Mouse (Mus musculus): ENCODE data around the gene Gmds. TPM values are rescaled to one million over a fixed set of nuclear protein-coding genes. Genes with fewer than 3 reads are reported as not detected.
A peak's percentile ranks its signal among the peaks of the same experiment; 100 is the strongest.

Gmds gene
- polyA plus RNA-seq, 1 experiment from 2014 or later, result 27.7 TPM

DNA sequence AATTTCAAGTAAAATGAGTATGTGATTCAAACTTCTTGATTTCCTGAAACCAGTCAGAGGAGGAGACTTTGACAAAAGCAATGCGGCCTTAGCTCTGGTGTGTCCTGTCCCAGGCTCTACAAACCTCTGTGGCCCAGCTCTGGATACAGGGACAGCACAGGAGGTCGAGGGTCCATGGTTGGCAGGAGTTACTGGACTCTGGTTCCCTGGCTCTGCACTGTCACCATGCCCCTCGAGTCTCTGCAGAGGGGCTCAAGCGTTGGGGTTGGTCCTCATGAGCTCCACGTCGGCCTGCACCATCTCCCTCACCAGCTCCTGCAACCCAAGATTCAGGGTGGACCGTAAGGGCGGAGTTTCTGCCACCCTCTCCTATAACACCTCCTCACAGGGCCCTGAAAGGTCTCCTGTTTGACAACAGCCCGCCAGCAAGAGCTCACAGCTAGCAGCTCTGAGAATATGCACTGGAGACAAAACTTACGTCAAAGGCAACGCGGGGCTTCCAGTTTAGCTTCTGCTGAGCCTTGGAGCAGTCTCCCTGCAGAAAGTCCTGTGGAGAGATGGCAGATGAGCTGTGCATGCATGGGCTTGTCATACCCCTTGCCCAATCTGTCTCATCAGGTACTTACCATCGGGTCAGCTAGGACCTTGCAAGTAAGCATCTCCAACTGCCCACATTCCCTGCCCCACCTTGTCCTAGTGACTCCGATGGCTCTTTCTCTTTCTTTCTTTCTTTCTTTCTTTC, 518.7 kb downstream of the Gmds start:
- DNase-seq (ENCODE audit: low spot score), result no peak

DNA sequence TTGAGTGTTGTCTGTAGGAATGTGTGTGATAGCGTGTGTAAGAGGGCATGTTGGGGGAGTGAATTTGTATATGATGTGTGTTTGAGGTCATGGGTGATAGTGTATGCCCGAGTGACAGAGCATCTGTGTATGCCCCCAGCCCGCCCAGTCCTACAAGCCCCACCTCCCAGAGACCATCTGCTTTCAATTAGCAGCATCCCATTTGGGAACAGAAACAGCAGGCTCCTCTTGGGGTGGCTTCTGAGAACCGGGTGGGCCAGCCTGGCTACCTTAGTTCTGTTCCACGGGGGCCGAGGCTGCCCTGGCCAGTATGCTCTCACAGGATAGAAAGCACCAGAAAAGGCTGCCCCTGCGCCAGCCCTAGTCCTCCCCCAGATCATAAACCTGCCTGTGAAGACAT, 520.2 kb downstream of the Gmds start:
- no peak for DNase-seq (ENCODE audit: low spot score)

DNA sequence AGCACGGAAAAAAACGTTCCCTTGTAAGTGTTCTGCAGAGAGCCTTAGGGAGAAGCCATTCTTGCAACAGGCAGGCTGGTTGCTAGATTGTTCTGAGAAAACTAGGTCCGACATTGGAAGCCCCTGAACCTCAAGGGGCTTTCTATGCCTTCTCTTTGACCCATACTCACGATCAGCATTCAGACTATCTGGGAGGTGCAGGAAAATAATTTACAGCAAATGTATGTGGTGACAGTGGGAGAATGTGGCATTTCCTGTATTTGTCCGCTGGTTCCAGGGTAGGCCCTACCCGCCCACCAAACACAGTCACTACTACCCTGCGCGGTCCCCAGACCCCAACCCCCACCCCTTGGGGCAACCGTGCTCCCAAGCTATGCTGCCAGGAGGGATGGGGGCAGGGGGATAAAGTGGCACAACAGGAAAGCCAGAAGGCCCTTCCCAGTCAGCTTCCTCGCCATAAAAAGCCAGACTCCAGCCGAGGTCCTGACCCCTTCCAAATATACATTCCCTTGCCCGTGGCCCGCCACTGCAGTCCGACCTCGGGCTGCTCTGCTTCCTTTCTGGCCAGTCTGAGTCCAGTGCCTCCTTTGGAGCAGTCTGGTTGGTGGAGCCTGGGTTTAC, 523.0 kb downstream of the Gmds start:
- no peak for DNase-seq (ENCODE audit: low spot score)

DNA sequence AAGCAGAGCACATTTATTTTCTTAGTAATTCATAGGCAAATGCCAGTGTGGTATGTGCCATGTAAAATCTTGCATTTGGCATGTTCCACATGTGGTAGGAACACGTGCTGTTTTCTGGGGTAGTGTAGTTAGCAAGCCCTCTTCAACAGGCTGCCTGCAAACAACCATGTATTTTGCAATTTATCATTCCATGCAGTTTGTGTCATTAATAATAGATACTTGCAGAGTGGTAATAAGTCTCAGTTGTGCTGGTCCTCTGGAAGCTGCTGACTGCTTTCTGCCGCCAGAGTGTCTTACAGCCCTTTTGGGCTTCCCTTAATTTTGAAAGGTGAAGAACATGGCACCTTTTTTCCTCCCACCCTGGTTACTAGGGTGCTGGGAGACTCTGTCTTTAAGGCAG, 525.8 kb downstream of the Gmds start:
- DNase-seq (ENCODE audit: low spot score), result no peak

DNA sequence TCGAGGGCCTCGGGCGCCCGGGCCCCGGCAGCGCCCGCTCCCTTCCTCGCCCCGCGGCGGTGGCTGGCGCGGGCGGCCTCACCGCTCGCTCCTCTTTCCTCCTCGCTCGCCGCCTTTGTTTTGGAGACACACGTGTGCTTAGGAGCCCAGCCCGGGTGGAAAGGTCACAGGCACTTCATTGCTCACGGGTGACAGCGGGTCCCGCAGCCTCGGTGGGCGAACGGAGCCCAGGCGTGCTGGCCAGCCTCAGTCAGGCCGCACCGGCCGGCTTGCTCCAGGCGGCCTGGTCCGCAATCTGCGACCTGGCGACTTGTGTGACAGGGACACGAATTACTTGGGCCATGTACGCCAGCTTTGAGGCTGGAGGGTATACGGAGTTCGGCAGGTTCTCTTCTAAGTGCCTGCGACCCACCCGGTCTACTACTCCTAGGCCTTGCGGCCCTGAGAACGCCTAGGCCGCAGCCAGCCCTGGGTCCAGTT, 527.0 kb downstream of the Gmds start:
- DNase-seq (ENCODE audit: low spot score), result no peak

DNA sequence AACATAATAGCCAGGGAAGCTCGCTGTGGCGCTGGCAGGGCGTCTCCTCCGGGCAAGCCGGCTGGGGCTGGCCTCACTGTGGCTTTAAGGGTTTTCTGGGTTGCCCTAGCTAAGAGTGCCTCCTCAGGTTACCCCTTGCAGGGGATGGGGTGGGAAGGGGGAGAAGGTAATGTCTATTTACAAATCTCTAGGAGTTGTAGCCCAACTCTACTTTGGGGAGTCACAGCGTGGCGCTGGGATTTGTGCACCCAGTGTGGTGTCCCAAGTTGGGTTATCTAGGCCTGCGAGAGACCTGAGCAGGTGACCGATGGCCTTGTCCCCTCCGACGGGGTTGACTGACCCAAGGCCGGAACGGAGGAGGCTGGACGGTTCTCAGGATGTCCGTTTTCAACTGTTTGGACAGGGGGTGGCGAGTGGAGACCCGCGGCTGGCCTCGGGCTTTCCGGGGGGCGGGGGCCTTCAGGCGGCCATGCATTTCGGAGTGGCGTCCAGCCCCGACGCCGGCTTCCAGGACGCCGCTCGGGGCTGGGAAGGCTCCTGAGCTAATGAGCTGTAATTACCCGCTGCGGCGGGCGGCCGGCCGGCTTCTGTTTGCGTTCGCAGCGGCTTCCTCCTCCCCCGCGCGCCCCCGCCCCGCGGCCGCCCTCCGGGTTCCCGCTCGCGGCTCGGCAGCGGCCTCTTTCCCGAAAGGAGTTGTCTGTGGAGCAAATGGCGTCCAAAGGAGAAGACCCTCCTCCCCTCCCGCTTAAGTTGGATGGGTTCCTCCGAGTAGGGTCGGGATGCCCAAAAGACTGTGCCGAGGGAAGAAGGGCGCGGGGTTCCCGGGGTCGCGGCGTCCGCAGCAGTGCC, 527.6 kb downstream of the Gmds start:
- peak; percentile 6 for DNase-seq (ENCODE audit: low spot score)

DNA sequence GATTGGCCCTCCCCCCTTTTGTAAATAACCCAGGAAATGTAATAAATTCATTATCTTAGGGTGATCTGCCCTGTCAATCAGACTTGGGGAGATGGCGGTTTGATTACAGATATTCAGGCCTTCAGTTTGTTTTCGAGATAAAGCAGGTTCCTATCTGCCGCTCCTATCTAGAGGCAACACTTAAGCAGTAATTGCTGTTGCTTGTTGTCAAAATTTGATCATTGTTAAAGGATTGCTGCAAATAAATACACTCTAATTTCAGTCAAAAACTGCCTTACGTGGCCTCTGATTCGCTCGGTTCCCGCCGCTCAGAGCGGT, 528.2 kb downstream of the Gmds start:
- no peak for DNase-seq (ENCODE audit: low spot score)

DNA sequence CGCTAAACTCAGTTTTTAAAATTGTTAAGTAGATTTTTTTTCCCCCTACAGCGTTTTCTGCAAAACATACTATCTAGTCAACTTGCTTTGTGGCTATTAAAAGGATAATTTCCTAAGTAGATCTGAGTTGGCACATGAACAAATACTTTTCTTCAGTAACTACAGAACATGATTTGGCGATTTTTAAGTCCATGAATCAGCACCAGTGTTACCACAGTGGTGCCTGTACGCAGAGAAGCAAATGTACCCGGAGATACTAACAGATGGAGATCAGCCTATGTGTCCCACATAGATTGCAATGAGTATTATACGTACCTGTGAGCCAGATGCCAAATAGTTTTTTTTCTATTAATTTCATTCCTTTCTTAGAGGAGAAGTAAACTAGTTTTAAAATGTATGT, 528.8 kb downstream of the Gmds start:
- peak; percentile 8 for DNase-seq (ENCODE audit: low spot score)

DNA sequence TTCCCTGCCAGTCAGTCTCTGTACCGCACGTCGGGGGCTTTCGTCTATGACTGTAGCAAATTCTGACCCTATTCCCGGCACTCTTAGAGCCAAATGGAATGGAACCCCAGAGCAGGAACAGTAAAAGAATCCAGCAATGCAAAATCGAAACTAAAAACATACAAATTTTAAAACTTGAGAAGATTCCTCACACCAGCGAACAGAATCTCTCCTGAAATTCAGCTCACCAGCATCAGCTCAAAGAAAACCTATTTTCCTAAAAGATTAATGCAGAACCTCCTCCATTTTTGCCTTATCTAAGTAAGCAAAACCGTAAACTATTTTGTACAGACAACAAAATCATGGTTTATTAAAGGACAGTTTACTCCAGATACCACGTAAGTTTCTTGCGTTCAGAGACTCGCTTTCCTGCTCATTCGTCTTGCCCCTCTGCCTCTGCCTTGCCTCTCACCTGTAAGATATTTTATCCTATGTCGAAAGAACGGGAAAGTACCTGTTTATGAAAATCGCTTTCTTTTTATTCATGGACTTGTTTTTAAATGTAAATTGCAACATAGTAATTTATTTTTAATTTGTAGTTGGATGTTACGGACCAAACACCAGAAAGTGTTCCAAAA, 529.6 kb downstream of the Gmds start:
- DNase-seq (ENCODE audit: low spot score), result no peak

DNA sequence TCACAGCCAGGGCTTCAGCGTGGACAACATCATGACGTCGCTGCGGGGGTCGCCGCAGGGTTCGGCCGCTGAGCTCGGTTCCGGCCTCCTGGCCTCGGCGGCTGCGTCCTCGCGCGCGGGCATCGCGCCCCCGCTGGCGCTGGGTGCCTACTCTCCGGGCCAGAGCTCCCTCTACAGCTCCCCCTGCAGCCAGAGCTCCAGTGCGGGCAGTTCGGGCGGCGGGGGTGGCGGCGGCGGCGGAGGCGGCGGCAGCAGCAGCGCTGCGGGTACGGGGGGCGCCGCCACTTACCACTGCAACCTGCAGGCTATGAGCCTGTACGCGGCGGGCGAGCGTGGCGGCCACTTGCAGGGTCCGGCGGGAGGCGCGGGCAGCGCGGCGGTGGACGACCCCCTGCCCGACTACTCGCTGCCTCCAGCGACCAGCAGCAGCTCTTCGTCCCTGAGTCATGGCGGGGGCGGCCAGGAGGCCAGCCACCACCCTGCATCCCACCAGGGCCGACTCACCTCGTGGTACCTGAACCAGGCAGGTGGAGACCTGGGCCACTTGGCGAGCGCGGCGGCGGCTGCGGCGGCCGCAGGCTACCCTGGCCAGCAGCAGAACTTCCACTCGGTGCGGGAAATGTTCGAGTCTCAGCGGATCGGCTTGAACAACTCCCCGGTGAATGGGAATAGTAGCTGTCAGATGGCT, 530.3 kb downstream of the Gmds start:
- peak; percentile 13 for DNase-seq (ENCODE audit: low spot score)

DNA sequence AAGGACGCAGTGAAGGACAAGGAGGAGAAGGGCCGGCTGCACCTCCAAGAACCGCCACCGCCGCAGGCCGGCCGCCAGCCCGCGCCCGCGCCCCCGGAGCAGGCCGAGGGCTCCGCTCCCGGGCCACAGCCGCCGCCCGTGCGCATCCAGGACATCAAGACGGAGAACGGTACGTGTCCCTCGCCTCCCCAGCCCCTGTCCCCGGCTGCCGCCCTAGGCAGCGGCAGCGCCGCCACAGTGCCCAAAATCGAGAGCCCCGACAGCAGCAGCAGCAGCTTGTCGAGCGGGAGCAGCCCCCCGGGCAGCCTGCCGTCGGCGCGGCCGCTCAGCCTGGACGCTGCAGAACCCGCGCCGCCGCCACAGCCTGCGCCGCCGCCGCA, 530.8 kb downstream of the Gmds start:
- DNase-seq (ENCODE audit: low spot score), result no peak

DNA sequence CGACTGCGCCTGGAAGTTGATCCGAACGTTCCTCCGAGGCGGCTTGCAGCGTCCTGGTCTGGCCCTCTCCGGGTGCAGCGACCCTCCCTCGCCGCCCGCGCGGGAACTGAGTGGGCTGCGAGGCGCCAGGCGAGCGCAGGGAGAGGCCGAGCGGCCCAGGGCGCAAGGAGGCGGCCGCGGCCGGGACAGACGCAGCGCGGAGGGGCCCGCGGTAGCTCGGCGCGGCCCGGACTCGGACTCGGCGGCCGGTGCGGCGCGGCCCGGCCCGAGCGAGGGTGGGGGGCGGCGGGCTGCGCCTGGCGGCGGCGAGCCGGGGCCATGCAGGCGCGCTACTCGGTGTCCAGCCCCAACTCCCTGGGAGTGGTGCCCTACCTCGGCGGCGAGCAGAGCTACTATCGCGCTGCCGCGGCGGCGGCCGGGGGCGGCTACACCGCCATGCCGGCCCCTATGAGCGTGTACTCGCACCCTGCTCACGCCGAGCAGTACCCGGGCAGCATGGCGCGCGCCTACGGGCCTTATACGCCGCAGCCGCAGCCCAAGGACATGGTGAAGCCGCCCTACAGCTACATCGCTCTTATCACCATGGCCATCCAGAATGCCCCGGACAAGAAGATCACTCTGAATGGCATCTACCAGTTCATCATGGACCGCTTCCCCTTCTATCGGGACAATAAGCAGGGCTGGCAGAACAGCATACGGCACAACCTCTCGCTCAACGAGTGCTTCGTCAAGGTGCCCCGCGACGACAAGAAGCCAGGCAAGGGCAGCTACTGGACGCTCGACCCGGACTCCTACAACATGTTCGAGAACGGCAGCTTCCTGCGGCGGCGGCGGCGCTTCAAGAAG, 531.4 kb downstream of the Gmds start:
- DNase-seq (ENCODE audit: low spot score), result no peak

DNA sequence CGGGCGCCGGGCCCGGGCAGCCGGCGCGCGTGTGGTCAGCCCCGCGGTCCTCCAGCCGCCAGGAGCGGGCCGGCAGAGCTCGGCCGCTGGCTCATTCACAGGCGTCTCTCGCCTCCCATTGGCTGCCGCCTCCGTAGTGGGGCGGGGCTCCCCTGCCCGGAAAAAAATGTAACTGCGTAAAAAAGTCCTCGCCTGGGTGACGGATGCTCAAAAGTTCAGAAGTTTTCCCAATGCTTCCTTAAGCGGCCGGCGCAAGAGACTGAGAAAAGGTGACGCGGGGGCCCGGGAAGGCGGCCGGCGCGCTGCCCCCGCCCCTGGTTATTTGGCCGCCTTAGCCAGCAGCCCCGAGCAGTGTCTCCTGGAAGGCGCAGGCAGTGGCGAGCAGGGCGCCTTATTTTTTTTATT, 532.1 kb downstream of the Gmds start, which contains the start of gene Foxc1:
Gene Foxc1 (plus strand): TSS at position 206 of the 405 bp plus-strand sequence.
- peak; percentile 25 for DNase-seq (ENCODE audit: low spot score)

DNA sequence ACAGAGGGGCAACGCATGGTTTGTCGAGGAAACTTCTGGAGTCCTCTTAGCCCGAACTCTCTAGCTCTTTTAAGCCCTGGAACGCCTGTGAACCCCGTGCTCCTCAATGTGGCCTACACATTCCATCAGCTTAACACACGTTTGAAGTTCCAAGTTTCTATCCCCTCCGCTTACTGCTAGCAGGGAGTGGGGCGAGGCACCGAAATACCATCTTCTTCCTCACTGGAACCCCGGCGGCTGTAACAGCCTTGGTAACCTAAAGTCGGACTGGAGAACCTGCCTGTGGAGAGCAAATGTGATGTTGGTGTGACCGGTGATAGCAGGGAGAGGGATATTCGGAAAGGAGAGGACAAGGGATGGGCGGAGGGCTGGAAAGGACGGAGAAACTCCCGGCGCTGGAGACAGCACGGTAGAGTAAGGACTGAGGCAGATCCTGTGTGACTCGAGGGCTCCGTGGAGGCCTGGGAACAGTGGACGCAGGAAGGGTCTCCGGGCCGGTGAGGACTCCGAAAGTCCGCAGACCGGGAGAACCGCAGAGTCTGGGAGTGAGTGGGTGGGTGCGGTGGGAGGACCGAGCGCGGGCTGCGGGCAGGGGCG, 532.6 kb downstream of the Gmds start:
- no peak for DNase-seq (ENCODE audit: low spot score)

DNA sequence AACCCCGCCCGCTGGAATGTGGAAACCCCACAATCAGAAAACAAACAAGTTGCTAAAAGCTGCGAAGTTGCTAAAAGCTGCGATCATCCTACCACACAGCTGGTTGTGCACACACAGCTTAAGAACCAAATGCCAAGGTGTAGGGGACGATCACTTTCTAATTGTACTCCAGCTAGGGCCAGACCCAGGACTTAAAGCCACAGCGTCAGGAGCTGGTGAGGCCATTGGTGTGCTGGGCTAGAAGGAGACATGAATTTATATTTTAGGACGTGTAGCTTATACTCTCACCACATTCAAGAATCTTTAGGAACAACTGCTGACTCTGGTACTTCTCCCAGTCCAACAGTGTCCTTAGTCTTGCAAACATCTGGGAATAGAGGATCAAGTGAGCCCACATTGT, 534.0 kb downstream of the Gmds start:
- no peak for DNase-seq (ENCODE audit: low spot score)

DNA sequence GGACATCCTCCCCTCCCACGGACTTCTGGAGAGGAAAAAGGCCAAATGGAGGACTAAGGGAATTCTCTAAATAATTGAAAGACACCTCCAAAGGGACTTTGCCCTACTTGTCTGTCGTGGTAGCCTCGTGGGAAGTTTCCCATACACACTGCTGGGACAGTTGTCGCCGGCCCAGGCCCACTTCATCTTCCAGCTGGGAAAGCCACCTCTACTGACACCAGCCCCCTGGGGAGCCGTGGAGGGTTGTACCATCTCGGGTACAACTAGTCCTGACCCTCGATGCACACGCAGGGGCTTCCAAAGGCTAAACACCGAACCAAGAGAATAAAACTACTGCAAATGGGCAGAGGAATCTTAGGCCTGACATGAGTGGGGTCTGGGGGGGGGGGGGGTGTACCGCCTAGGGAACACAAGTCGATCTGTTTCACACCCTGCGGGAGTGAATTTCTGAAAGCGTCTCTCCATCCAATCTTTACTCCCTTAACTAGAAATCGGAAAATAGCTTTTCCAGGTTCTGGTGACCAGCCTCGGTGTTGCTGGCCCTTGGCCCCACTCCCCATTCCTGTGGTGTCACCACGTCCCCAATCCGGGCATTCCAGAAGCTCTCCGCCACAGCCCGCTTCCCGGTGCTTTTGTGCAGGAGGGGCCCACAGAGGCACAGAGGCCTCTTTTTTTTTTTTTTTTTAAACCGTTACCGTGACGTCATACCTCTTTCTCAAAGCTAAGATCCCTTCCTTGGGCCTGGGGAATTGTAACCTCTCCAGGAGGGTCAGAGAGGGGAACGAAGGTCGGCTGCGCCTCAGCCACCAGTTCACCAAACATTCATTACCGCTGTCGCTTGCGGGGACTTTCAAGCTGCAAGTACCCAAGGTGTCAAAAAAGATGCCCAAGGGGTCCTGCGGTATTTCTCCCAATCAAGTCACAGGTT, 535.1 kb downstream of the Gmds start:
- DNase-seq (ENCODE audit: low spot score), result no peak

DNA sequence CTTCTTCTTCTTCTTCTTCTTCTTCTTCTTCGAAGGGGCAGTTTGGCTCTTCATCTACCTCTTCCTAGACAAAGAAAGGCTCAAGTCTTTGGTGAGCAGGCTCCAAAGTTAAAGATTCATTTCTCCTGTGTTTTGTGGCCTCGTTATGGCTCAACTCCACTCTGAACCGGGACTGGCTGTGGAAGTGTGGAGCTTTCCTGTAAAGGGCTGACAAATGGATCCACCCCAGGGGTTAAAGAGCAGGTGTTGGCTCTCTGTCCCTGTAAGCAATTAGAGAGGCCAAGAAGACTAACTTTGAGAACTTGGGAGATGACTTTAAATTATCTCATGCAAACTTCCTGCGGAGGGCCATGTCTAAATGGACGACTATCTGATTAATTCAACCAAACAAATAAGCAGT, 536.1 kb downstream of the Gmds start:
- DNase-seq (ENCODE audit: low spot score), result no peak

DNA sequence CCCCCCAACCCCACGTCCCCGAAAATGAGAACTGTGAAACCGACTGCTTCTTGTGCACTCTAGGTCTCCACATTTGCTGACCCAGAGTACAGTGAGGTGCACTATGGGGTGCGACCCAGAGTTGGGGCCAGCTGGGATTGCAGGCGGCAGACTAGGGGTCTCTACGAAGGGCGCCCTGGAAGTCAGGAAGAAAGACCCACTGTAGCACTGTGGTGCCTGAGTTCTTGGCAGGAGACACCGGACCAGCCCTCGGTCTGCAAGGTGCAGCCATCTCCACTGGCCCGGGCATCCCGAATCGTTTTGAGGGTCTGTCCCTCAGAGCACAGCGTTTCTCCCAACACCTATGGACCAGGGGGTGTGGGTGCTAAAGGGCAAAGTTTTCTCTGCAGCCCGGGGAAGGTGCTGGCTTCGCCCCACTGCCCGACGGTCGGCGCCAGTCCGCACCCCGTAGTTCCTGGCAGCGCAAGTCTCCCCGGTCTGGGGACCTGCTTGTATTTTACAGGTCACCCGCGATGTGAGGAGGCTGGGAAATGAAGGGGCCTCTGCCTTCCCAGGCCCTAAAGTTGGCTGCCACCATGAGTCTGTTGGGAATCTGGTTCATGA, 536.7 kb downstream of the Gmds start:
- no peak for DNase-seq (ENCODE audit: low spot score)

Measured in thymus, postnatal 0 days (tissue).